Comparison of ENCODE assay signal across 10 mouse cellular contexts in genomic region chr4:118273998-118274397, GRCm38 (mm10). TPM values are rescaled to one million over a fixed set of nuclear protein-coding genes. Genes with fewer than 3 reads are reported as not detected.
DNase-seq lines count a peak whose midpoint lies in the region; ATAC-seq and TF ChIP-seq lines count a peak whose summit lies in the region.
"Had no signal": no experiment of that assay in that cellular context is flagged by ENCODE, and none has a peak within 500 bp of the region (broad histone marks: within the 10 kb centered on the region; RNA-seq: fewer than 3 reads in every experiment).

No protein-coding gene starts in this region.

- DNase-seq in midbrain, embryonic 11.5 days (ENCODE audit: low spot score, missing footprints) = no peak
- DNase-seq in midbrain, postnatal 0 days (ENCODE audit: low spot score) = no peak
- DNase-seq in stomach, postnatal 0 days (ENCODE audit: low spot score) = no peak
- DNase-seq in frontal cortex, adult 2 months (ENCODE audit: extremely low spot score in 1 of 2, low spot score in 1 of 2) = no peak
- no peak for DNase-seq in testis, postnatal 14 days (ENCODE audit: low spot score)
- DNase-seq in layer of hippocampus, postnatal 25 days (ENCODE audit: extremely low spot score in 1 of 2, low spot score in 1 of 2) = no peak
- DNase-seq: gastrocnemius, postnatal 36 days; right cerebral cortex, postnatal 4 days had no signal

- no peak overlapping the region for H3K4me2 ChIP-seq in midbrain, embryonic 11.5 days
- H3K4me2 ChIP-seq in midbrain, postnatal 0 days (ENCODE audit: low read depth, low read length, poor library complexity, severe bottlenecking) = no peak overlapping the region
- no peak overlapping the region for H3K4me2 ChIP-seq in hindbrain, embryonic 12.5 days (replicated peaks)
- H3K4me2 ChIP-seq in lung, embryonic 16.5 days (ENCODE audit: low read depth, low read length) = no peak overlapping the region
- no peak overlapping the region for H3K4me2 ChIP-seq in stomach, postnatal 0 days (replicated peaks; ENCODE audit: low read depth)

- H3K27ac ChIP-seq in midbrain, embryonic 11.5 days (ENCODE audit: low read depth, low read length) = peak overlapping the region; percentile 98
- no peak overlapping the region for H3K27ac ChIP-seq in midbrain, postnatal 0 days (ENCODE audit: low read depth, low read length)
- H3K27ac ChIP-seq in hindbrain, embryonic 12.5 days = peak overlapping the region; percentile 97
- peak overlapping the region; percentile 97 for H3K27ac ChIP-seq in lung, embryonic 16.5 days (ENCODE audit: low read length)
- H3K27ac ChIP-seq in stomach, postnatal 0 days (replicated peaks) = peak overlapping the region; percentile 92

- TF ChIP-seq EP300 in stomach, postnatal 0 days (optimal IDR thresholded peaks at IDR 0.05) = no peak

- H3K4me1 ChIP-seq in midbrain, embryonic 11.5 days (ENCODE audit: control insufficient read depth, insufficient read depth, low read length) = peaks cover 61% of the 10 kb centered on the region
- peaks cover 19% of the 10 kb centered on the region for H3K4me1 ChIP-seq in midbrain, postnatal 0 days (ENCODE audit: insufficient read depth, low read length)
- H3K4me1 ChIP-seq in hindbrain, embryonic 12.5 days = peaks cover 75% of the 10 kb centered on the region
- H3K4me1 ChIP-seq in lung, embryonic 16.5 days (replicated peaks; ENCODE audit: control insufficient read depth, insufficient read depth, low read length) = peaks cover 85% of the 10 kb centered on the region
- H3K4me1 ChIP-seq in stomach, postnatal 0 days (replicated peaks; ENCODE audit: control insufficient read depth, insufficient read depth) = peaks cover 16% of the 10 kb centered on the region

- no peaks in the 10 kb centered on the region for H3K27me3 ChIP-seq in midbrain, embryonic 11.5 days (ENCODE audit: control insufficient read depth, insufficient read depth, low read length)
- no peaks in the 10 kb centered on the region for H3K27me3 ChIP-seq in midbrain, postnatal 0 days (ENCODE audit: insufficient read depth, low read length)
- H3K27me3 ChIP-seq in hindbrain, embryonic 12.5 days = no peaks in the 10 kb centered on the region
- H3K27me3 ChIP-seq in lung, embryonic 16.5 days (ENCODE audit: control insufficient read depth, insufficient read depth, low read depth, low read length) = no peaks in the 10 kb centered on the region
- H3K27me3 ChIP-seq in stomach, postnatal 0 days (ENCODE audit: control insufficient read depth, insufficient read depth, low read length) = no peaks in the 10 kb centered on the region

- ATAC-seq in midbrain, embryonic 11.5 days (ENCODE audit: low FRiP score) = no peak
- ATAC-seq in midbrain, postnatal 0 days (ENCODE audit: low FRiP score) = no peak
- ATAC-seq in hindbrain, embryonic 12.5 days (ENCODE audit: low FRiP score) = no peak
- no peak for ATAC-seq in lung, embryonic 16.5 days (ENCODE audit: low read depth)
- ATAC-seq in stomach, postnatal 0 days (ENCODE audit: low FRiP score, low TSS enrichment) = no peak

- H3K36me3 ChIP-seq in midbrain, embryonic 11.5 days (ENCODE audit: control insufficient read depth, insufficient read depth, low read length) = peaks cover 11% of the 10 kb centered on the region
- peaks cover 19% of the 10 kb centered on the region for H3K36me3 ChIP-seq in midbrain, postnatal 0 days (ENCODE audit: insufficient read depth, low read length)
- H3K36me3 ChIP-seq in hindbrain, embryonic 12.5 days = peaks cover 39% of the 10 kb centered on the region
- peaks cover 5% of the 10 kb centered on the region; the same call in 1 of the 2 replicates for H3K36me3 ChIP-seq in lung, embryonic 16.5 days (ENCODE audit: control insufficient read depth, insufficient read depth, low read length)
- peaks cover 3% of the 10 kb centered on the region; the same call in 1 of the 2 replicates for H3K36me3 ChIP-seq in stomach, postnatal 0 days (ENCODE audit: control insufficient read depth, insufficient read depth, low read length)

- H3K9me3 ChIP-seq in midbrain, embryonic 11.5 days (ENCODE audit: control insufficient read depth, low read length) = no peaks in the 10 kb centered on the region
- H3K9me3 ChIP-seq in midbrain, postnatal 0 days (ENCODE audit: low read length) = no peaks in the 10 kb centered on the region
- H3K9me3 ChIP-seq in hindbrain, embryonic 12.5 days (replicated peaks) = no peaks in the 10 kb centered on the region
- no peaks in the 10 kb centered on the region; the same call in 1 of the 2 replicates for H3K9me3 ChIP-seq in lung, embryonic 16.5 days (ENCODE audit: control insufficient read depth, low read length)
- no peaks in the 10 kb centered on the region for H3K9me3 ChIP-seq in stomach, postnatal 0 days (ENCODE audit: control insufficient read depth, low read length)

- TF ChIP-seq CTCF in midbrain, postnatal 0 days (IDR thresholded peaks at IDR 0.05) = no peak
- TF ChIP-seq CTCF in stomach, postnatal 0 days (IDR thresholded peaks at IDR 0.05; ENCODE audit: low read depth) = no peak

- H3K9ac ChIP-seq in midbrain, embryonic 11.5 days (ENCODE audit: low read length) = peak overlapping the region; percentile 49
- no peak overlapping the region for H3K9ac ChIP-seq in midbrain, postnatal 0 days (replicated peaks; ENCODE audit: low read length, poor library complexity, severe bottlenecking)
- H3K9ac ChIP-seq in hindbrain, embryonic 12.5 days = peak overlapping the region; percentile 33; the same call in 1 of the 2 replicates
- H3K9ac ChIP-seq in lung, embryonic 16.5 days (ENCODE audit: low read length) = no peak overlapping the region
- no peak overlapping the region; the same call in 1 of the 2 replicates for H3K9ac ChIP-seq in stomach, postnatal 0 days (ENCODE audit: low read length)

- H3K4me3 ChIP-seq in midbrain, embryonic 11.5 days (ENCODE audit: low read depth, low read length) = no peak overlapping the region
- H3K4me3 ChIP-seq in midbrain, postnatal 0 days (ENCODE audit: low read depth, low read length) = no peak overlapping the region
- no peak overlapping the region for H3K4me3 ChIP-seq in hindbrain, embryonic 12.5 days
- no peak overlapping the region for H3K4me3 ChIP-seq in lung, embryonic 16.5 days (ENCODE audit: low read length)
- H3K4me3 ChIP-seq in stomach, postnatal 0 days (ENCODE audit: low read depth, low read length) = no peak overlapping the region

- WGBS in midbrain, embryonic 11.5 days = 71% methylated on average over 8 of the region's 8 CpGs
- WGBS in midbrain, postnatal 0 days = 68% methylated on average over 8 of the region's 8 CpGs
- WGBS in hindbrain, embryonic 12.5 days = 78% methylated on average over 8 of the region's 8 CpGs
- 60% methylated on average over 8 of the region's 8 CpGs for WGBS in lung, embryonic 16.5 days
- 60% methylated on average over 8 of the region's 8 CpGs for WGBS in stomach, postnatal 0 days

RNA-seq across cellular contexts. Expression of gene Ptprf, which starts 17.2 kb away (rescaled TPM):
- polyA plus RNA-seq in midbrain, embryonic 11.5 days (2014; fragmentation: Nextera tagmentation; extraction: Ambion mirVana) = 60.1 and 63.5 TPM in 2 replicates
- total RNA-seq in midbrain, postnatal 0 days (2014; rRNA removed) = 160 and 186 TPM in 2 replicates
- 46.4 and 48.1 TPM in 2 replicates for polyA plus RNA-seq in midbrain, postnatal 0 days (2015; fragmentation: Nextera tagmentation; extraction: Ambion mirVana)
- polyA plus RNA-seq in hindbrain, embryonic 12.5 days (2016; fragmentation: Nextera tagmentation; extraction: Ambion mirVana) = 131 and 137 TPM in 2 replicates
- 79.7 and 84.3 TPM in 2 replicates for polyA plus RNA-seq in lung, embryonic 16.5 days (2015; fragmentation: Nextera tagmentation; extraction: Ambion mirVana)
- polyA plus RNA-seq in stomach, postnatal 0 days (2015; fragmentation: Nextera tagmentation; extraction: Ambion mirVana) = 30.1 and 34.1 TPM in 2 replicates
- polyA plus RNA-seq in frontal cortex, adult 2 months (2012; rRNA removed) = 48.7 and 61.0 TPM in 2 replicates
- 10 to 100 TPM; 86.9 to 88.0 TPM for total RNA-seq in layer of hippocampus, postnatal 25 days (2021)

Comparison
In these comparisons a context has a peak if more than half of its experiments do, and no peak if none do; other contexts are left out.
1. H3K9ac ChIP-seq: peak in midbrain, embryonic 11.5 days (single experiment) and hindbrain, embryonic 12.5 days (single experiment); none in midbrain, postnatal 0 days (single experiment), lung, embryonic 16.5 days (single experiment) and stomach, postnatal 0 days (single experiment).